In the genomic region with DNA sequence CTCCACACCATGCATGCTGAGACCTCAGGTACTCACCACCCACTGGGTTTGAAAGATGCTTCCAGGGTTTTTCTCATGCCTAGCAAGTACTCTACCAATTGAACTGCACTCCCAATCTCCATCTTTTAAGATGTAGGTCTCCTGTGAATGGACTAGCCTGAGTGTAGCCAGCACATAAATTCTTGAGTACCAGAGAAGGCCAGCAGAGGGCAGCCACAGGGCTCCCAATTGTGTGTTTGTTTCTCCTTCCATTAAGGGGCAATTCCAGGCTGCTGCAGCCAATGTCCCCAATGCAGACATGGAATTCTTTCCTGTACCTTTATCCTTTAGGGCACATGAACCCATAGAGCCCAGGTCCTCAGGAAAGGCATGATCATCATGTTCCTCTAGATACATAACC, we compare ENCODE assay signal across 10 mouse cellular contexts. TPM values are rescaled to one million over a fixed set of nuclear protein-coding genes. Genes with fewer than 3 reads are reported as not detected.
DNase-seq lines count a peak whose midpoint lies in the region; ATAC-seq and TF ChIP-seq lines count a peak whose summit lies in the region.
"Had no signal": no experiment of that assay in that cellular context is flagged by ENCODE, and none has a peak within 500 bp of the region (broad histone marks: within the 10 kb centered on the region; RNA-seq: fewer than 3 reads in every experiment).

No protein-coding gene starts in this region.

- no peak overlapping the region for H3K9ac ChIP-seq in heart, adult 2 months (ENCODE audit: low read depth, low read length)
- H3K9ac ChIP-seq in midbrain, embryonic 12.5 days (replicated peaks), result no peak overlapping the region
- H3K9ac ChIP-seq: embryonic facial prominence, embryonic 12.5 days had no signal

- no peak for TF ChIP-seq EP300 in heart, adult 2 months (IDR thresholded peaks at IDR 0.05; ENCODE audit: insufficient read depth, low read depth, low read length)

- H3K9me3 ChIP-seq in midbrain, embryonic 12.5 days, result no peaks in the 10 kb centered on the region
- H3K9me3 ChIP-seq: embryonic facial prominence, embryonic 12.5 days had no signal

- no peaks in the 10 kb centered on the region for H3K27me3 ChIP-seq in heart, adult 2 months (ENCODE audit: control insufficient read depth, insufficient read depth, low read length)
- no peaks in the 10 kb centered on the region; the same call in 1 of the 2 replicates for H3K27me3 ChIP-seq in kidney, adult 2 months (replicated peaks; ENCODE audit: control insufficient read depth, insufficient read depth, low read length)
- H3K27me3 ChIP-seq in midbrain, embryonic 12.5 days, result no peaks in the 10 kb centered on the region
- H3K27me3 ChIP-seq: embryonic facial prominence, embryonic 12.5 days had no signal

- H3K4me2 ChIP-seq in midbrain, embryonic 12.5 days (replicated peaks), result no peak overlapping the region
- H3K4me2 ChIP-seq: embryonic facial prominence, embryonic 12.5 days had no signal

- peak; percentile 72 for TF ChIP-seq CTCF in heart, adult 2 months (IDR thresholded peaks at IDR 0.05)
- peak; percentile 52 for TF ChIP-seq CTCF in kidney, adult 2 months (conservative IDR thresholded peaks at IDR 0.05; ENCODE audit: insufficient read depth, insufficient read length, low read depth, low read length)

- intact Hi-C loops in heart, adult 2 months (cut with DNase I), result loop anchor here (2.0 kb wide), 1 partner anchor 66 kb away; no protein-coding TSS in a partner anchor
- intact Hi-C loops in heart, postnatal 25 days (cut with DNase I), result no loop called here

- no peak overlapping the region for H3K27ac ChIP-seq in heart, adult 2 months
- no peak overlapping the region for H3K27ac ChIP-seq in kidney, adult 2 months (ENCODE audit: insufficient read depth, low read depth, low read length)
- no peak overlapping the region for H3K27ac ChIP-seq in midbrain, embryonic 12.5 days (replicated peaks)
- H3K27ac ChIP-seq: embryonic facial prominence, embryonic 12.5 days had no signal

- no peak for DNase-seq in heart, adult 2 months
- DNase-seq in heart, postnatal 25 days (ENCODE audit: low spot score), result no peak
- peak; percentile 25 for DNase-seq in thymus, postnatal 25 days
- DNase-seq in thymus, postnatal 36 days, result no peak
- peak; percentile 50 for DNase-seq in kidney, adult 2 months
- no peak for DNase-seq in yolk sac, embryonic 10.5 days (ENCODE audit: low spot score)

- no peaks in the 10 kb centered on the region for H3K79me2 ChIP-seq in heart, adult 2 months (replicated peaks; ENCODE audit: control insufficient read depth, insufficient read depth, low read length)

- no peak overlapping the region for H3K4me3 ChIP-seq in heart, adult 2 months
- H3K4me3 ChIP-seq in kidney, adult 2 months (ENCODE audit: insufficient read depth, low read depth, low read length), result no peak overlapping the region
- H3K4me3 ChIP-seq in midbrain, embryonic 12.5 days, result no peak overlapping the region
- H3K4me3 ChIP-seq: embryonic facial prominence, embryonic 12.5 days had no signal

- H3K4me1 ChIP-seq in heart, adult 2 months (ENCODE audit: control insufficient read depth, insufficient read depth, low read length), result peaks cover 4% of the 10 kb centered on the region
- no peaks in the 10 kb centered on the region for H3K4me1 ChIP-seq in kidney, adult 2 months (ENCODE audit: control insufficient read depth, insufficient read depth, low read length)
- no peaks in the 10 kb centered on the region for H3K4me1 ChIP-seq in midbrain, embryonic 12.5 days
- H3K4me1 ChIP-seq: embryonic facial prominence, embryonic 12.5 days had no signal

- H3K36me3 ChIP-seq in heart, adult 2 months (ENCODE audit: control insufficient read depth, insufficient read depth, low read length), result no peaks in the 10 kb centered on the region
- H3K36me3 ChIP-seq in kidney, adult 2 months (ENCODE audit: control insufficient read depth, insufficient read depth, low read length), result no peaks in the 10 kb centered on the region
- H3K36me3 ChIP-seq in midbrain, embryonic 12.5 days, result no peaks in the 10 kb centered on the region
- H3K36me3 ChIP-seq: embryonic facial prominence, embryonic 12.5 days had no signal

- ATAC-seq in common myeloid progenitor, adult 5-6 weeks (replicated peaks; ENCODE audit: low read depth, poor library complexity, severe bottlenecking), result peak; percentile 71
- ATAC-seq in midbrain, embryonic 12.5 days (ENCODE audit: low FRiP score, low read depth), result 0 out of 2 replicates have a peak, but pooled peaks have one; percentile 38

- no peak for TF ChIP-seq POLR2A in heart, adult 2 months (IDR thresholded peaks at IDR 0.05; ENCODE audit: insufficient read depth, low read depth, low read length)
- TF ChIP-seq POLR2A in kidney, adult 2 months (IDR thresholded peaks at IDR 0.05; ENCODE audit: low read depth, low read length), result no peak

RNA-seq across cellular contexts. Expression of gene Slamf8, which starts 4.1 kb away (rescaled TPM):
- total RNA-seq in heart, adult 2 months (2021), result under 1 TPM; 0.30 to 0.34 TPM
- polyA plus RNA-seq in heart, adult 2 months (2012; rRNA removed), result 0.97 and 1.3 TPM in 2 replicates
- under 1 TPM in 1 of 2 experiments, not detected in 1; 0.25 TPM for total RNA-seq in heart, postnatal 25 days (2021)
- 0.44 TPM in 1 of 2 replicates, not detected in the other for total RNA-seq in common myeloid progenitor, adult 5-6 weeks (2017)
- 1.7 and 3.0 TPM in 2 replicates for polyA plus RNA-seq in kidney, adult 2 months (2012; rRNA removed)
- polyA plus RNA-seq in midbrain, embryonic 12.5 days (2016; fragmentation: Nextera tagmentation; extraction: Ambion mirVana), result not detected in 2 replicates
- polyA plus RNA-seq: embryonic facial prominence, embryonic 12.5 days; testis, adult 2 months had no signal

RNA-seq across cellular contexts. Expression of gene Fcrl6, which starts 7.9 kb away (rescaled TPM):
- total RNA-seq in heart, adult 2 months (2021), result not detected
- not detected in 2 replicates for polyA plus RNA-seq in heart, adult 2 months (2012; rRNA removed)
- not detected for total RNA-seq in heart, postnatal 25 days (2021)
- not detected in 2 replicates for total RNA-seq in common myeloid progenitor, adult 5-6 weeks (2017)
- not detected in 2 replicates for polyA plus RNA-seq in kidney, adult 2 months (2012; rRNA removed)
- 0.31 TPM in 1 of 2 replicates, not detected in the other for polyA plus RNA-seq in midbrain, embryonic 12.5 days (2016; fragmentation: Nextera tagmentation; extraction: Ambion mirVana)
- polyA plus RNA-seq: testis, adult 2 months had no signal

RNA-seq across cellular contexts. Expression of gene Dusp23, which starts 38.3 kb away (rescaled TPM):
- 10 to 100 TPM; 10.1 to 12.3 TPM for total RNA-seq in heart, adult 2 months (2021)
- 22.0 and 38.1 TPM in 2 replicates for polyA plus RNA-seq in heart, adult 2 months (2012; rRNA removed)
- total RNA-seq in heart, postnatal 25 days (2021), result 10 to 100 TPM; 10.4 to 11.1 TPM
- total RNA-seq in common myeloid progenitor, adult 5-6 weeks (2017), result 0.82 and 2.6 TPM in 2 replicates
- 51.4 and 52.1 TPM in 2 replicates for polyA plus RNA-seq in kidney, adult 2 months (2012; rRNA removed)
- polyA plus RNA-seq in midbrain, embryonic 12.5 days (2016; fragmentation: Nextera tagmentation; extraction: Ambion mirVana), result 6.8 TPM in 2 replicates

RNA-seq across cellular contexts. Expression of gene Vsig8, which starts 38.8 kb away (rescaled TPM):
- total RNA-seq in heart, adult 2 months (2021), result not detected
- not detected in 2 replicates for polyA plus RNA-seq in heart, adult 2 months (2012; rRNA removed)
- not detected for total RNA-seq in heart, postnatal 25 days (2021)
- total RNA-seq in common myeloid progenitor, adult 5-6 weeks (2017), result not detected in 2 replicates
- 0.38 and 0.41 TPM in 2 replicates for polyA plus RNA-seq in kidney, adult 2 months (2012; rRNA removed)
- 0.15 TPM in 1 of 2 replicates, not detected in the other for polyA plus RNA-seq in midbrain, embryonic 12.5 days (2016; fragmentation: Nextera tagmentation; extraction: Ambion mirVana)
- polyA plus RNA-seq: embryonic facial prominence, embryonic 12.5 days had no signal

Comparison
In these comparisons a context has a peak if more than half of its experiments do, and no peak if none do; other contexts are left out.
1. DNase-seq: peak in thymus, postnatal 25 days (single experiment) and kidney, adult 2 months (single experiment); none in heart, adult 2 months (0 of 2), heart, postnatal 25 days (single experiment), thymus, postnatal 36 days (0 of 2) and yolk sac, embryonic 10.5 days (single experiment).